Mouse (Mus musculus): ENCODE data around the gene Chst11.
A peak's percentile ranks its signal among the peaks of the same experiment; 100 is the strongest.
"Not testable (repeated sequence)": the region's sequence is repeated elsewhere in the genome, so short reads cannot be mapped to it uniquely, and the experiment has no call there.

The Chst11 gene

GRCm38 (mm10) chr10:83114564-83114963 lies 129.3 kb downstream of the Chst11 start:
- DNase-seq: no peak

- DNase-seq: no peak
These were observed 131.6 kb downstream of the Chst11 start for GRCm38 (mm10) chr10:83116889-83117288.

- DNase-seq: no peak
These were observed 132.6 kb downstream of the Chst11 start for GRCm38 (mm10) chr10:83117851-83118250.

- DNase-seq: no peak
These were observed 133.3 kb downstream of the Chst11 start for GRCm38 (mm10) chr10:83118613-83119012.

GRCm38 (mm10) chr10:83119016-83119415 lies 133.7 kb downstream of the Chst11 start:
- DNase-seq: no peak

- DNase-seq: not testable (repeated sequence)
These were observed 134.2 kb downstream of the Chst11 start for GRCm38 (mm10) chr10:83119461-83119860.

GRCm38 (mm10) chr10:83119909-83120308 lies 134.6 kb downstream of the Chst11 start:
- DNase-seq: no peak

- no peak for DNase-seq
These were observed 135.6 kb downstream of the Chst11 start for GRCm38 (mm10) chr10:83120938-83121337.

GRCm38 (mm10) chr10:83124560-83124959 lies 139.3 kb downstream of the Chst11 start:
- no peak for DNase-seq

- peak; percentile 80 to 82 for DNase-seq
These were observed 141.1 kb downstream of the Chst11 start for GRCm38 (mm10) chr10:83126447-83126846.

GRCm38 (mm10) chr10:83128435-83128834 lies 143.1 kb downstream of the Chst11 start:
- DNase-seq: no peak

- no peak for DNase-seq
These were observed 144.4 kb downstream of the Chst11 start for GRCm38 (mm10) chr10:83129624-83130218.

- no peak for DNase-seq
These were observed 145.3 kb downstream of the Chst11 start for GRCm38 (mm10) chr10:83130611-83131010.

- no peak for DNase-seq
These were observed 146.6 kb downstream of the Chst11 start for GRCm38 (mm10) chr10:83131884-83132283.

GRCm38 (mm10) chr10:83133866-83134570 lies 148.7 kb downstream of the Chst11 start:
- no peak for DNase-seq

- no peak for DNase-seq
These were observed 149.6 kb downstream of the Chst11 start for GRCm38 (mm10) chr10:83134896-83135295.

- peak; percentile 40 to 46 for DNase-seq
These were observed 150.7 kb downstream of the Chst11 start for GRCm38 (mm10) chr10:83135963-83136362.

GRCm38 (mm10) chr10:83137103-83137502 lies 151.8 kb downstream of the Chst11 start:
- no peak for DNase-seq

- DNase-seq: no peak
These were observed 154.0 kb downstream of the Chst11 start for GRCm38 (mm10) chr10:83139276-83139675.

- DNase-seq: no peak
These were observed 155.1 kb downstream of the Chst11 start for GRCm38 (mm10) chr10:83140258-83140936.

- no peak for DNase-seq
These were observed 156.1 kb downstream of the Chst11 start for GRCm38 (mm10) chr10:83141434-83141833.

GRCm38 (mm10) chr10:83143049-83143448 lies 157.8 kb downstream of the Chst11 start:
- peak; percentile 62 to 63 for DNase-seq

GRCm38 (mm10) chr10:83145836-83146235 lies 160.5 kb downstream of the Chst11 start:
- DNase-seq: no peak
